Mouse (Mus musculus): ENCODE data around the gene 6030408B16Rik.
A peak's percentile ranks its signal among the peaks of the same experiment; 100 is the strongest.

6030408B16Rik gene

DNA sequence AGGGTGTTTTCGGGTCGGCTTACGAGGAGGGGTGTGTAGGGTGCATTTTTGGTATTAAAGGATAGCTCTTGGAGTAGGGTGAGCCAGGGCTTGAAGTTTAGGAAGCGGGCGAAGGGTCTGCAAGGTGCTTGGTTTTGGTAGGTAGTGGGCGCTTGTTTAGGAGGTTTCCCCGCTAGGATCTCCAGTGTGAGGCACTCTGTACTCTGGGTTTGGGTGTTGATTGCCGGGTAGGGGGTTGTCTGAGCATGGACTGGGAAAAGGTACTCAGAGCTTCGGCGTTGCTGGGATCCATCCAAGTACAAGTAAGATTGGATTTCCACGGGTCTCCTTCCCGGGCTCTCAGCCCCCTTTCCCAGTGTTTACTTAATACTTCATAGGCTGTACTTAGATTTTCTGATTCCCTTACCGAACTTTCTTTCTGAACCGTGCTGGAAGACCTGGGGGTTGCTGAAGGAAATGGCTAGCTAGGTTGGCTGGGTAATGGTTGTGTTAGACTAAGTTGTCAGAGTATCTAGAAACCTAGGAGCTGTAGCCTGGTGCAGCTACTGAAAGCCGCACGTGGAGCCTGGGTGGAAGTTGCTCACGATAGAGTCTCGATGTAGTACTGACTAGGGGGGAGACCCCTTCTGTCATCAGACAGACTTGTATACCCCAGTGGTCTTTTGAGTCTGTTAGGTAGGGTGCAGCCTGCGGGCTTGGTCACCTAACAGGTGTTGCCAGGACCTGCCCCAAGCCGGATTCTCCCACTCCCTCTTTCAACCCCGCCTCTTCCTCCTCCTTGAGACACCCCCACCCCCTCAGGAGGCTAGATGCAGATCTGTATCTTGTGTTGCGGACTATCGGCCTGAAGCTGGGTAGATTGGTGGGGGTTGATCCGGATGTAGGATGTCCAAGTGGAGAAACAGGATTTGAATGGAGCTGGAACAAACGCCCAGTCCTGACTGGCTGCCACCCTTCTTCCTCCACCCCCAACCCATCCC is 25.7 kb upstream of the 6030408B16Rik start:
- DNase-seq (ENCODE audit: low spot score): no peak

DNA sequence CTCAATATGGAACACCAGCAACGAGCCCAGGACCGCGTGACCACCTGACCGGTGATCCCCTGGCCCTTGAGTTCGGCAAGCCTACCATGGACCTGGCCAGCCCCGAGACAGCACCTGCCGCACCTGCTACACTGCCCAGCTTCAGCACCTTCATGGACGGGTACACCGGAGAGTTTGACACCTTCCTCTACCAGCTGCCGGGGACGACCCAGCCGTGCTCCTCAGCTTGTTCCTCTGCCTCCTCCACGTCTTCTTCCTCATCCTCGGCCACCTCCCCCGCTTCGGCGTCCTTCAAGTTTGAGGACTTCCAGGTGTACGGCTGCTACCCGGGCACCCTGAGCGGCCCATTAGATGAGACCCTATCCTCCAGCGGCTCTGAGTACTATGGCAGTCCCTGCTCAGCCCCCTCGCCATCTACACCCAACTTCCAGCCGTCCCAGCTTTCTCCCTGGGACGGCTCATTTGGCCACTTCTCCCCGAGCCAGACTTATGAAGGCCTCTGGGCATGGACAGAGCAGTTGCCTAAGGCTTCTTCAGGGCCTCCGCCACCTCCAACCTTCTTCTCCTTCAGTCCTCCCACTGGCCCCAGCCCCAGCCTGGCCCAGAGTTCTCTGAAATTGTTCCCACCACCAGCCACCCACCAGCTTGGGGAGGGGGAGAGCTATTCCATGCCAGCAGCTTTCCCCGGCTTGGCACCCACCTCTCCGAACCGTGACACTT is 22.8 kb upstream of the 6030408B16Rik start:
- no peak for DNase-seq (ENCODE audit: low spot score)

DNA sequence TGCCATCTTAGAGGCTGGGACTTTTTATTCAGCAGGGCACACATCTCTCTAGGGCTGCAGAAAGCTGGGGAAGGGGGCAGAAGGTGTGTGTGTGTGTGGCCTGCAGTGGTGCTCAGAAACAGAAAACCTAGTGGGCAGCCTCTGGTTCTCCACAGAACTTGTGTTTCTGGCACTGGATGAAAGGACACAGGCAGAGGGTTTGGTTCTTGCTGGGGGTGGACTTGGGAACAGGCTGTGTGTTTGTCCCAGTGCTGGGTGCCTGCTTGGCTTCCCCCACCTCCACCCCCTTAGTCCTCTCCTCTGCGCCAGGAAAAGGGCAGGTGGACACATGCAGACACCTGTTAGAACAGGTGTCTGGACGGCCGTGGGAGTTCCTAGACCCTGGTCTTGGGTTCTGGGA is 21.9 kb upstream of the 6030408B16Rik start:
- DNase-seq (ENCODE audit: low spot score): no peak

DNA sequence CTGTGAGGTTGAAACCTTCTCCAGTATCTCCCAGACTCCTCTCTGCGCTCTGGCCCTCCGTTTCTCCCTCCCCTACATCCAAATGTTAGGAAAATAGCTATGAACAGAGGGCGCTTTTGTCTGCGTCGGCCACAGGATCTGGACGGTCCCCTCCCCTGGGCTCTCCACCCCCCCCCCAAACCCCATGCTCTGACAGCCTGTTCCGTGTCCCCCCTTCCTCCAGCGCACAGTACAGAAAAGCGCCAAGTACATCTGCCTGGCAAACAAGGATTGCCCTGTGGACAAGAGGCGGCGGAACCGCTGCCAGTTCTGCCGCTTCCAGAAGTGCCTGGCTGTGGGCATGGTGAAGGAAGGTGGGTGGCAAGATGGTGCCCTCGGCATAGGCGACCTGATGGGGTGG is 21.5 kb upstream of the 6030408B16Rik start:
- no peak for DNase-seq (ENCODE audit: low spot score)

DNA sequence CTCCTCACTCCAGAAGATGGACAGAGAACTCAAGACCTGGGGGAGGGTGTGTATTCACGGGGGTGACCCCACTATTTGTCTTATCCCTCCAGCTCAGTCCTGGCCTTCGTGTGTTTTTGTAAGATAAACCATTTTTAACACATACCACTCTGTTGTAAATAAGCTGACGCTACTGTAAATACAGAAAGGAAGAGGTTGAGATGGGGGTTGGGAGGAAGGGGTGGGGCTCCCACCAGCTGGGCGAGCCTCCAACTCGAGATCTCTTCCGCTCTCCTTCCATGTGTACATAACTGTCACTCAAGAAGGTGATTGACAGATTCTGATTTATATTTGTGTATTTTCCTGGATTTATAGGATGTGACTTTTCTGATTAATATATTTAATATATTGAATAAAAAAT is 18.6 kb upstream of the 6030408B16Rik start:
- no peak for DNase-seq (ENCODE audit: low spot score)

DNA sequence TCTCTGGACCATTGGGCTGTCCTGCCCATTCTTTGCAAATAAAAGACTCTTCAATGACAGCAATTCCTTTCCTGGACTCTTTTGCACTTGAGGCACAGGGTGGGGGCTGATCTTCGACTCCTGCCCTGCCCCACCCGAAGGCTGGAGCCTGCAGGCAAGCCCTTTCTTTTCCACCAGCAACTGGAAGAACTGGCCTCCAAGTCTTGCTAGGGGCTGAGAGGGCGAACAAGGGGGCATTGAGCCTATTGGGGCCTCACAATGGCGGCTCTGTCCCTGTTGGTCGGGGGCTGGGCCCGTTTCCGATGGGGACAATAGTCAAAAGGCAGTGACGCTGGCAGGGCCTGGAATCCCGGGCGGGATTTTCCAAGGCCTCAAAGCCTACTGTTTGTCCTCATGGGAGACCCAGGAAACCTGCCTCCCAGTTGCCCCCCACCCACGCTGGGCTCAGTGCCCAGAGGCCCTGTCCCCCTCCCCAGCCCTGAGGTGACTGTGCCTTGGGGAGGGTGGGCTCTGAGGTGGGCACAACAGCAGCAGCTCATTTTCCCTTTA is 15.6 kb upstream of the 6030408B16Rik start:
- DNase-seq (ENCODE audit: low spot score): no peak

DNA sequence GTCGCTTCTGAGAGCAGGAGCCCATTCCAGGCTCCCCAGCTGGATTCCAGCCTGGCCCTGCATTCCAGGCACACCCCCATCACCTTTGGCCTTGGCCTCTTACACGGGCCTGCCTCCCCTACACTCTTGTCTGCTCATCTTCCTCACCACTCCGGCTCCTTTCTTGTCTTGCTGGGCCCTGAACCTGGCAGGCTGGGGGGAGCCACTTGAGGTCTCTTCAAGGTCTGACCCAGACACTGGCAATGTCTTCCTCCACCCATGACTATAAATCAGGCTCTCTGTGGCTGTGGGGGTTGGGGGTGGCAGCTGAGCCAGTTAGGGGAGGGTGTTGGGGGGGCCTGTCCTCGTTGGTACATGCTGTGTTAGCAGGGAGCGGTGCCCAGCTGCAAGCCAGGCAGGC is 14.4 kb upstream of the 6030408B16Rik start:
- DNase-seq (ENCODE audit: low spot score): no peak

DNA sequence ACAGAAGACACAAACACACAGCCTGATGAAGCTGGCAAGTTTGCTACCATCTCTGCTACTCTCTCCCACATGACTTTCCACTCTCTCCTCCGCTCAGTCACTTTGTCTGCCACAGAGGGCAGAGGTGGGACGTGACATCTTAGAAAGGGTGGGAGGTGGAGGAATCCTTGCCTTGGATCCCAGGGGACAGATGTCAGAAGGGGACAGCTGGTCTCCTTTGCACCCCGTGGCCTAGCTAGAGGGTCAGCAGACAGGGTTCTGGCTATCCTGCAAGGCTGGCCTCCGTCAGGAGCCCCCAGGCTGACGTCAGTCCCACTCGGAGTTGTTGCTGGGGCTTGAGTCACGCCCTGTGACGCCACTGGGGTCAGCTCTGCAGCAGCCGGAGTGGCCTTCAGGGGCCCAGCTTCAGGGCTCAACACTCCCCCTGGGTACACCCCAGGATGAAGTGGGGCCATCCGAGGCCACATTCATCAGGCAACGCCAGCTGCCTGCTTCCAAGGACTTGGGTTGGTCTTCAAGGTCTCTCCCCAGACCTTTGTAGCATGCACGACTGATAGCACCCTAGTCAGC is 13.5 kb upstream of the 6030408B16Rik start:
- no peak for DNase-seq (ENCODE audit: low spot score)

DNA sequence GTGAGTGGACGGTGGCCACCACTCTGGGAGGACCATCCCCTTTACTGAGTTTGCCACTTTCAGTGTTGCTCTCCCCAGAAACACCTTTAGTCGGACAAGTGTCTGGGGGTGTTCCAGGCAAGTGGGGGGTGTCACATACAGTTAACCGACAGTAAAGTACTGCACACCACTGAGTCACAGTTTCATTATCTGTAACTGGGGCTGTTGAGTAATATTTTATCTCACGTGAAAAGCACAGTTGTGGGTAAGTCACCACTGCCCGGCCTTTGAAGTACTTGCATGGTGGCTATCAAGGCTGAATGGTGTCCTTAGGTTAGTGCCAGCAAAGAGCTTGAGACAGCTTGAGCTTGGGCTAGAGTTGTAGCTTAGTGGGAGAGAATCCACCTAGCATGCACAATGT is 10.5 kb upstream of the 6030408B16Rik start:
- DNase-seq (ENCODE audit: low spot score): no peak

DNA sequence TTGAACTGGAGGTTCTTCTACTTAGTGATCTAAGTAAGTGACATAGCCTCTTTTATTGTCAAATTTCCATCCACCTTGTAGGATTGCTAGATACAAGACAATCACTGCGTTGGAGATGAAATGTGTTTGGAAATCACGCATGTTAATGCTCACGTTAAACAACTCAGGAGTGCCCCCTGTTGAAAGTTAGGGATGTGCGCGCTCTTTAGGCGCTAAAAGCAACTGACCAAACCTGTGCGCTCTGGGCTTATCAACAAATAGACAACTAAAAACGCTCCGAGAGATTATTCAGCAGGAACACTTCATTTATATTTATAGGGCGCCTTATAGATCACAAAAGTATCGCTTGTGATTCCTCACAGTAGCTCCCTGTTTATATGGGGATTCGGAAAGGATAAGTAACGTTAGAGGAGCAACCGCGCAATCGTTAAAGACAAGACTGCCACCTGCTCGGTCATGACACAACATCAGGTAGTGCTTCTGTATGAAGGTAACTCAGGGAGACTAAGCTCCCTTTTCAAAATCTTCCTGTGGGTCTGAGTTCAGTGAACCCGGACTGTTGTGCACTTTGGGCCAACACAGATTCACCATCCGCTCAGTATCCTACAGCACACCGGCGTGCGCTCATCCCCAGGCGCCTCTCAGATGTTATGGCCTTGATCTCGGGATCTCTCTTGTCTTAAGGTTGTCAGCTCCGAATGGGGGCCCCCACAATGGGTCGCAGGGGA is 9.7 kb upstream of the 6030408B16Rik start:
- no peak for DNase-seq (ENCODE audit: low spot score)

DNA sequence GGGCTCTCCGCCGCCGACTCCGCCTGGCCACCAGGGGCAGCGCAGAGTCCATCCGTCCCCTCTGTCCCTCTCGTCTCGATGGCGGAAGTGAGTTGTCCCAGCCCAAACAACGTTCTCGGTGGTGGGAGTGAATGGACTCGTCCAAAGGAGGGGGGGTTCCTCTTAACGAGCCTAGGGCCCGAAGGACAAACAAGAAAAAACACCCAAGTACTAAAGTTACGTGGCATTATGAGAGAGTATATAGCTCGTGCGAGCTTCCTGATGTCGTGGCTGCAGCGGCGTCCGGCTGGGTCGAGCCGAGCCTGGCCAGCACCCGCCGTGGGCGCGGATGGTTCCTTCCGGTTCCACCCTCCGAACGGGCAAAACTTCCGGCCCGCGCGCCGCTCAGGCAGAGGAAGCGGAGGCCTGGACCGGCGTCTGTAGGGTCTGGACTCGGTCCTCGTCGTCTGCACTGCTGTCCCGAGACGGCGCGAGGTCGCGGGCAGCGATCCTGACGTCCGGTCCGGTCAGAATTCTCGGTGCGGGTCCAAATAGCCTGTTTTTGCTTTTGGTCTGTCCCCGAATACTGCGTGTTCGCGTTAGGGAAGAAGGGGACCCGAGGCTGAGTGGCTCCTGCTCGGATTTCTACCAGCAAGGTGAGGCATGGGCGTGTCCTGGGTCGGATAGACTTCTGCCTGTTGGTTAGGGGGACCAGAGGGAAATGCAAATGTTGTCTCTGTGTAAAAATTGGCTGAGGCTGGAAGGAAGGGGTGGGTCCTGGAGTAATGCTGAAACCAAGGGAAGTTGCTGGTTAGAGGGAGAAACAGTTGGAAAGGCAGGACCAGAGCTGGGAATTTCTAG is 8.9 kb upstream of the 6030408B16Rik start, which contains the start of gene Atg101:
Gene Atg101 (plus strand): TSS at position 362 of the 840 bp plus-strand sequence.
- peak; percentile 86 for DNase-seq (ENCODE audit: low spot score)

DNA sequence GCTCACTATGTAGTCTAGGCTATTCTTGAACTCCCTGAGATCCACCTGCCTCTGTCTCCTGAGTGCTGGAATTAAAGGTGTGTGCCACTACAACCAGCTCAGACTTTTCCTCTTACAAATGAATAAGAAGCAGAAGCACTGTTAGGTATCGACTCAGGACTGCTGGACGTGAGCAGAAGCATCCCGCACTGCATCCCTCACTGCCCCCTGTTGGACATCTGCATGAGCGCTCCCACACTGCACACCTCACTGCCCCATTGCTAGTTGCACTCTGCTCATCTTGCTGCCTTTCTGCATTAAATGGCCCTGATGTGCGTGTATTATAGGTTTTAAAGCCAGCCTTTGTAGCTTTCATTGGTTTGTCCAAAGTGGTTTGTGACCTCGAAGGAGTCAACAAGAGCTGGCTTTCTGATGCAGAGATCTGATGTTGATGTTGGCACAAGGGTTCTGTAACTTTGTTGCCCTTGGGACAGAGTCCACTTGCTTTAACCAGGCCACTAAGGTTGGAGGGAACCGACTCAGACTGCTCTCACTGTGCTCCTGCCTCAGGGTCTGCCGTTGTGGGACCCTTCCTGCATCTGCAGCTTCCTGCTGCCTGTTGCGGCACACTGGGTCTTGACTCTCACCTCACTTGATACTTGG is 6.8 kb upstream of the 6030408B16Rik start:
- DNase-seq (ENCODE audit: low spot score): no peak

DNA sequence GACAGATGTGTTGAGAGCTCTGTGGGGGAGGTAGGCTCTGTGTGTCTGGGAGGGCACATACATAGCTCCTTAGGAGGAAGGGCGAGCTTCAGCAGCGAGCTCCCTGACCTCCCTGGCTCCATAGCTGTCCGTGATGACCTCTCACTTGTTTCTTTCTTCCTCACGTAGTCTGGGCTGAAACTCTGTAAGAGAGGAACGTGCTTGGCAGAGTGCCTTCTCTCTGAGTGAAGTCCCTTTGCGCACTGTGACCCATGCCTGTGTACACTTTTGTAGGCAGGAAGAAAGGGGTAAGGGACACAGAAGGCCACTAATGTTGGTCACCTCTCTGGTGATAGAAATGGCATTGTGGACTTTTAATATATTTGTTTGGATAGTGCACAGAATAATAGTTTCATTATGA is 5.7 kb upstream of the 6030408B16Rik start:
- no peak for DNase-seq (ENCODE audit: low spot score)

DNA sequence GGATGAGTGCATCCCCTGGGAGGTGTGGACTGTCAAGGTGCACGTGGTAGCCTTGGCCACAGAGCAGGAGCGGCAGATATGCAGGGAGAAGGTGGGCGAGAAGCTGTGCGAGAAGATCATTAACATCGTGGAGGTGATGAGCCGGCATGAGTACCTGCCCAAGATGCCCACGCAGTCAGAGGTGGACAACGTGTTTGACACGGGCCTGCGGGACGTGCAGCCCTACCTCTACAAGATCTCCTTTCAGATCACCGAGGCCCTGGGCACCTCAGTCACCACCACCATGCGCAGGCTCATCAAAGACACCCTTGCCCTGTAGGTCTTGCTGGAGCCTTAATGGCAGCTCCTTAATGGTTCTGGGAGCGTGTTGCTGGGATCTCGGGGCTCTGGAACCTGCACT is 2.7 kb upstream of the 6030408B16Rik start:
- no peak for DNase-seq (ENCODE audit: low spot score)

DNA sequence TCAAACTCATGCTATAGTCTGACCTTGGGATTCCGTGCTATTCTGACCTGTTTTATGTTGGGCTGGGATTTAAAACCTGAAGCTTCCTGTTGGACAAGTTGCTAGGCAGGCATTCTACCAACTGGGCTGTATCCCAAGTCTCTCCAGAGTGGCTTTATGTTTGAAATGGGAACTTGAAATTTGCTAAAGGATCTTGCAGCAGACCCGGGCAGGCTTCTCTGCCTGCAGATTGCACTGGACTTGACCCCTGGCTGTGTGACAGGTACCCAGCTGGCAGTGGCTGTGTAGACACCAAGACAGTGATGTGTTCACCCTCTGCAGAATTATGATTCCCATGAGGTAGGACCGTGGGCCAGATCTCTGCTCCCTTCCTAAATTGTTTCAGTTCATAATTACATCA is 1.0 kb upstream of the 6030408B16Rik start:
- DNase-seq (ENCODE audit: low spot score): no peak

DNA sequence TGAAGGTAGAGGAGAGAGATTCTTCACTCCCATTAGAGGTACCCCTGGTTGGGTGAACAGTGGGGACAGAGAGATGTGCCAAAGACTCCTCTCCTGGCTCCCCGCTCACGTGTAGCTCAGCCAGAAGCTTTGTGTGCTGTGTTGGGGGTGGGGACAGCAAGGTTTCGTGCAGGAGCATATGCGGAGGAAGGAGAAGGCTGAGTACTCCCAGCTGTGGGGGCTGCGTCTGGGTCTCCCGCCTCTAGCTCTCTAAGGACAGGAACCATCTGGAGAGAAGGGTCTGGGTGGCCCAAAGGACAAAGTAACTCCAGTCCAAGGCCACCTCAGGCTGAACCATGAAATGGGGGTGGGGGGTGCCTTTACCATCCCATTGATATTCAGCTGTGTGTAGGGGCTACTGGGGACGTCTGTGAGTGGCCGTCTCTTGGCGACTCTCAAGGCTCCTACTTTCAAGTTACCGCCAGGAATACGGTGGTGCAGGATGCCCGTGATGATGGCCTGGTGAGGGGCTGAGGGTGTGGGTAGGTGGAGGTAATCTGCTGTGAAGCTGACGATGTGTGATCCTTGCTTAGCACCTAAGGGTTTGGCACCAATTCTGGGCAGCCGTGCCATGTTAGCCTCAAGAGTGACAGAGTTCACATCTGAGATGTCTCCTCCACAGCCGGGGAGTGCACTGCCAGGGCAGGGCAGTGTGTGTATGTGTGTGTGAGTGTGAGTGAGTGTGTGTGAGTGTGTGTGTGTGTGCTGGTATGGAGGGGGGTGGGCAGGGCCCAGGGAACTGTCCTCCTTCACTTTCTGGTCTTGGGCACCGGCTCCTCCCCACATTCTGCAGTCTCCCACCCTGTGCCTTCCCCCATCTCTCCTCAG is 1.2 kb downstream of the 6030408B16Rik start:
- DNase-seq (ENCODE audit: low spot score): no peak

DNA sequence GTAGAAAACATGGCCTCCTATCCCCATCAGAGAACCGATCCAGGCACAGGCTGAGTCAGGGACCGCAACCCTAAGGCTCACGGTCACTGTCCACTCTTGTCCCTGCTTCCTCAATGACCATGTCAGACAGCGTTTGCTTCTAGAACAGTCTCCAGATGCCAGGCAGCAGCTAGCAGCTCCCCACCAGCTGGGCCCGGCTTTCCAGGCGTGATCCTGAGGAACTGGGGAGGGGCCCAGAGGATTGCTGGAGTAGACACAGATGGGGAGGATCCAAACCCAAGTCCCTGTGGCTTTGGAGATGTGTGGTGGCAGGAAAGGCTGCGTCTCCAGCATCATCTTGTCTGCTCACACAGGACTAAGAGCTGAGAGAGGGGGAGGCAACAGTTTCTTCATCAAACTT is 2.1 kb downstream of the 6030408B16Rik start:
- DNase-seq (ENCODE audit: low spot score): no peak

DNA sequence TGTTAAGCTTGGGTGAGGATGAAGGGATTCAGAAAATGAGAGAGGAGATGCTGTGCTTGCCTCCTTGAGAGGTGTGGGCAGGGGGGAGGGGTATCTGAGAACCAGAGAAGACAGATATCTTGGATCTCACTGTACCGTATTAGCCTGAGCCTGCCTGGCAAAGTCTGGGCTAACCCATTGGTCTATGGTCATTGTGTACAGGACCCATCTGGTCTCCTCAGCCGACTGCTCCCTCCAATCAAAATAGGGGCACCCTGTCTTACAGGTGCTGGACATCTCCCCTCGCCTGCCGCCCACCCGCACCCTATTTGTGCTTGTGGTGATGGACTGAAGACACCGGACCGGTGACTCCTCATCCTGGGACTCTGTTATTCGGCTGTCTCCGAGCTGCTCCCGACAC is 2.6 kb downstream of the 6030408B16Rik start:
- no peak for DNase-seq (ENCODE audit: low spot score)

DNA sequence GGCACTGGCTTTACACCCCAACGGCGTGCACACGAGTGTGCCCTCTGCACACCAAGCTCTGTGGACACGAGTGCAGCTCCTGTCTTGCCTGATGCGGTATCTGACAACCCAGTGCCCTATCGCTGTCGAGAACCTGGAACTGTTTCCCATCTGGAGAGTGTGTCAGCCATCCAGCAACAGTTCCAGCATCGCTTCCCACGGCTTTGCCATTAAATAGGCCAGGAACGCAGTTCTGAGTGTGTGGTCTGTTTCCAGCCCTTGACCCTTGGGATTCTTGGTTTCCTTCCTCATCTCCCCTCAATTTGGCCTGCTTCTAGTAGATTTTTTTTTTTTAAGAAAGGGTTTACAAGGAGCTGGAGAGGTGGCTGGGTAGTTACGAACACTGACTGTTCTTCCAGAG is 3.1 kb downstream of the 6030408B16Rik start:
- DNase-seq (ENCODE audit: low spot score): no peak

Data from left cerebral cortex, adult 11 months (tissue).